Mouse (Mus musculus) induced T-regulatory cell, adult 2 months (primary cell): ENCODE data around the gene Zfp536.

Experiments
- DNase-seq: peaks from one replicate; pipeline ENCODE4 v3.0.0-alpha.2; 2012; ENCODE audit warnings: low read depth

Gene Zfp536

GRCm38 (mm10) chr7:37466477-37467243 lies 306.8 kb downstream of the Zfp536 start:
- no peak for DNase-seq

- DNase-seq = no peak
These were observed 309.2 kb downstream of the Zfp536 start for GRCm38 (mm10) chr7:37464186-37464721.

GRCm38 (mm10) chr7:37447523-37447922 lies 325.9 kb downstream of the Zfp536 start:
- no peak for DNase-seq

GRCm38 (mm10) chr7:37439912-37440311 lies 333.5 kb downstream of the Zfp536 start:
- DNase-seq = no peak

GRCm38 (mm10) chr7:37439117-37439844 lies 334.2 kb downstream of the Zfp536 start:
- no peak for DNase-seq

- no peak for DNase-seq
These were observed 335.6 kb downstream of the Zfp536 start for GRCm38 (mm10) chr7:37437887-37438286.

- no peak for DNase-seq
These were observed 340.3 kb downstream of the Zfp536 start for GRCm38 (mm10) chr7:37433156-37433555.

- no peak for DNase-seq
These were observed 342.0 kb downstream of the Zfp536 start for GRCm38 (mm10) chr7:37431471-37431870.

GRCm38 (mm10) chr7:37426061-37426460 lies 347.4 kb downstream of the Zfp536 start:
- DNase-seq = no peak

- no peak for DNase-seq
These were observed 350.5 kb downstream of the Zfp536 start for GRCm38 (mm10) chr7:37422966-37423365.
